Mouse (Mus musculus) ES-Bruce4 (cell line): ENCODE data around the gene Ndrg2. TPM values are rescaled to one million over a fixed set of nuclear protein-coding genes. Genes with fewer than 3 reads are reported as not detected.

Source experiments
- H3K27ac ChIP-seq: 2 replicates; pipeline ENCODE4 v1.5.1; 2012; ENCODE audit warnings: low read length, inconsistent platforms; ENCODE audit not compliant: insufficient read depth
- H3K27me3 ChIP-seq: 2 replicates; pipeline ENCODE4 v1.6.1; 2012; ENCODE audit warnings: mild to moderate bottlenecking, low read length, inconsistent platforms; ENCODE audit not compliant: control insufficient read depth, poor library complexity, insufficient read depth, severe bottlenecking
- H3K36me3 ChIP-seq: 2 replicates; pipeline ENCODE4 v1.6.1; 2012; ENCODE audit warnings: inconsistent platforms, mild to moderate bottlenecking, low read length, moderate library complexity; ENCODE audit not compliant: control insufficient read depth, poor library complexity, insufficient read depth, severe bottlenecking
- H3K4me1 ChIP-seq: one replicate; pipeline ENCODE4 v1.8.1; 2011; ENCODE audit warnings: low read length; ENCODE audit not compliant: control insufficient read depth, insufficient read depth
- H3K4me3 ChIP-seq: 2 replicates; pipeline ENCODE4 v1.5.1; 2011; ENCODE audit warnings: low read depth, mild to moderate bottlenecking, low read length
- H3K9ac ChIP-seq: 2 replicates; pipeline ENCODE4 v1.6.1; 2012; ENCODE audit warnings: low read depth, mild to moderate bottlenecking, inconsistent platforms; ENCODE audit not compliant: poor library complexity, severe bottlenecking
- H3K9me3 ChIP-seq: replicated peaks from 2 replicates; pipeline ENCODE4 v1.6.1; 2012; ENCODE audit warnings: mild to moderate bottlenecking, low read length, inconsistent platforms; ENCODE audit not compliant: control insufficient read depth, poor library complexity, insufficient read depth, severe bottlenecking
- CTCF ChIP-seq: IDR thresholded peaks from one replicate; pipeline ENCODE4 v1.8.1; 2011; ENCODE audit warnings: low read depth, low read length
- EP300 ChIP-seq: IDR thresholded peaks from 2 replicates; pipeline ENCODE4 v1.6.1; 2011; ENCODE audit warnings: low read depth, low read length; ENCODE audit not compliant: insufficient read depth
- POLR2A ChIP-seq: IDR thresholded peaks from one replicate; pipeline ENCODE4 v1.8.1; 2011; ENCODE audit warnings: low read length; ENCODE audit not compliant: insufficient read depth
- polyA plus RNA-seq: library from polyadenylated mRNA; stranded (reverse); fragments of >200 nt; gene quantifications from 2 replicates; pipeline ENCODE4 v1.2.4, GENCODE M21; 2011; ENCODE audit warnings: low read depth; ENCODE audit not compliant: missing spikeins, insufficient read depth, insufficient read length

Gene Ndrg2
- polyA plus RNA-seq, 1 experiment = 30.2 TPM

DNA sequence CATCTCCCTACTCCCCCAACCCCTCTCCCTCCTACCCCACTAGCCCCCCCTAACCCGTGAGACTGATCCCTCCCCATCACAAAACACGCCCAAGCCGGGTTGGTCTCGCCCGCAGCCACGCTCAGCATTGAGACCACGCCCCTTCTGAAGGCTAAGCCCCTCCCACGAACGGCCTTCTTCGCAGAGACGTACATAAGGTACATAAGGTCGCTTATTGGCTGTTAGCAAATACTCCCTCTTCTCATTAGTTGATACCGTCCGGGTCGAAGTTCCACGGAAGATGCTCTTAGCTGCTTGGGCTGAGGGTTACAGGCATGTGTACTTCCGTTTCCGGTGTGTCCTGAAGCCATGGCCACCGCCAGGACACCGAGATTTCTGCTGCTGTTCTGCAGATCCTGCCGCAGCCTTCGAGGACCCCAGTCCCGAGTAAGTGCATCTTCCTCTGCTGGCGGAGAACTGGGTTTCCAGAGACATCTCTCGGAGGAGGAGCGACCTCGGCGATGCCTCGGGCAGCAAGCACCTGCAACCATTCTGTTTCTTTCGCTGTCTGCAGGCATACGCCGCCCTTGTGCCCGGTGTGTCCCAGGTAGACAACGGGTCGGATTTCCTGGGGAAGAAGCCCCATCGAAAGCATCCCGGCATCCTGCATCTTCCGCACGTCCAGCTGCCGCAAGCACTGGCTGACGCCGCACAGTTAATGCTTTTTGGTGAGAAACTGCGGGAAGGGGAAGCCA lies 29.2 kb downstream of the Ndrg2 start, which contains the start of gene Mettl17:
Gene Mettl17, plus strand, starts transcription at position 245 of the 734 bp plus-strand sequence.
- Histone ChIP-seq H3K9me3 (no peaks in the 10 kb centered on the region), H3K4me1 (peaks cover 2% of the 10 kb centered on the region), H3K9ac (peak within 1 kb of the TSS; percentile 75), H3K27me3 (no peaks in the 10 kb centered on the region), H3K4me3 (peak within 1 kb of the TSS; percentile 84), H3K27ac (peak within 1 kb of the TSS; percentile 82), H3K36me3 (peaks cover 28% of the 10 kb centered on the region)
- no peak for TF ChIP-seq CTCF
- TF ChIP-seq POLR2A = no peak
- no peak for TF ChIP-seq EP300

DNA sequence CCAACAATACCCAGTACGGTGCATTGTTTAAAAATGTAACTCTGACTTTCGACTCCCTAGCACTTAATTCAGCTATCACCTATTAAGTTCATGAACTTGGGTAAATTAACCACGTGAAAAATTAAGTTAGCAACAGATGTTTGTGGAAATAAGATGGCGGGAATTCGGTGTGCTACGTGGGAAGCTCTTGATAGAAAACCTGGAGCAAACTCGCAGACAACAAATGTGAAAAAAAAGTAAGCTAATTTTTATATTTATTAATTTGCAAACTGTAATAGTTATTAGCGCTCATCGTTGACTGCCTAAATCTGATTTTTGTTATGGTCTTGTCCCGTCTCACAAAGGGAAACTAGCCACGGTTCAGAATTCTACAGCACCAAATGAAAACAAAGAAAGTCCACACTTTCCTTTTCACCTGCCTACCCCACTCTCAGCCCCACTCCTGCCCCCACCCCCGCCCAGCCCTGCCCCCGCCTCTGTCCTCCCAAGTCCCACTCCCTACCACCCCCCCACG lies 29.9 kb downstream of the Ndrg2 start:
- Histone ChIP-seq H3K4me3 (peak overlapping the region; percentile 36), H3K27me3 (no peaks in the 10 kb centered on the region), H3K4me1 (peaks cover 2% of the 10 kb centered on the region), H3K27ac (peak overlapping the region; percentile 82), H3K9ac (peak overlapping the region; percentile 75), H3K36me3 (peaks cover 21% of the 10 kb centered on the region), H3K9me3 (no peaks in the 10 kb centered on the region)
- TF ChIP-seq CTCF = no peak
- no peak for TF ChIP-seq POLR2A
- TF ChIP-seq EP300 = no peak

DNA sequence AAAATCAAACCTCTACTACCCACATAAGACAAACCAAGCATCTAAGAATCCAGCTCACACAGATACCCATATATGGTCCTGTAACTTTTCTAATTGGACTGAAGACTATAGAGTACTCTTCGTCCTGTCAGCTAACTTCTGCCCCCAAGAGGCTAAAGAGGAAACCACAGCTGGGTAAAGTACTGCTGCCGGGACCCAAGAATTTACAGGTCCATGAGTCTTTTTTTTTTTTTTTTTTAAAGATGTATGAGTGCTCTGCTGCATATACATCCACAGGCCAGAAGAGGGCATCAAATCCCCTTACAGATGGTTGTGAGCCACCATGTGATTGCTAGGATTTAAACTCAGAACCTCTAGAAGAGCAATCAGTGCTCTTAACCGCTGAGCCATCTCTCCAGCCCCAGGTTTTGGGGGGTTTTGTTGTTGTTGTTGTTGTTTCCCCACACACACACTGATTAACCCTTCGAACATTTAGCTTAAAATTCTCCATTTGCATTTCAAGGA lies 30.4 kb downstream of the Ndrg2 start:
- peak overlapping the region; percentile 82 for H3K27ac ChIP-seq
- H3K27me3 ChIP-seq = no peaks in the 10 kb centered on the region
- H3K36me3 ChIP-seq = peaks cover 16% of the 10 kb centered on the region; the same call in 1 of the 2 replicates
- H3K9ac ChIP-seq = peak overlapping the region; percentile 75
- TF ChIP-seq CTCF (no peak), EP300 (no peak), POLR2A (no peak)
- 0 out of 2 replicates have a peak overlapping the region, but pooled peaks have one; percentile 36 for H3K4me3 ChIP-seq
- H3K4me1 ChIP-seq = peaks cover 2% of the 10 kb centered on the region
- no peaks in the 10 kb centered on the region for H3K9me3 ChIP-seq

DNA sequence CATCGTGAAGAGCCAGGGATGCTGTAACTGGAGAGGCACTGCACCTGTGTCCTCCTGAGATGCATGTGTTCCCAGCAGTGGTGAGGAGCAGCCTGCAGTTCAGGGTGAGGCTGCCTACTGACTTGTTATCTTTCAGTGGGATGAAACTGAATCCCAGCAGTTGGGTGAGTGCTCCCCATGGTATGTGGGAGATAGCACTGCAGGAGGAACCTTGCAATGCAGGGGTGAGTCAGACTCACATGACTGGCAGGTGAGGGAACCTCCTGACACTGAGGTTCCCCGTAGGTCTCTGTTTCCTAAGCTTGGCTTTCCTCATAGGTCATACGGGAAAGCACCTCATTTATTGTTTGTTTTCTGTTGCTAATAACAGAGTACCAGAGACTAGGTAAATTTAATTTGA lies 36.4 kb downstream of the Ndrg2 start:
- H3K4me1 ChIP-seq = no peaks in the 10 kb centered on the region
- no peak overlapping the region for H3K9ac ChIP-seq
- TF ChIP-seq CTCF (no peak), POLR2A (no peak), EP300 (no peak)
- no peak overlapping the region for H3K4me3 ChIP-seq
- no peaks in the 10 kb centered on the region for H3K36me3 ChIP-seq
- no peaks in the 10 kb centered on the region for H3K9me3 ChIP-seq
- H3K27me3 ChIP-seq = no peaks in the 10 kb centered on the region
- H3K27ac ChIP-seq = no peak overlapping the region

DNA sequence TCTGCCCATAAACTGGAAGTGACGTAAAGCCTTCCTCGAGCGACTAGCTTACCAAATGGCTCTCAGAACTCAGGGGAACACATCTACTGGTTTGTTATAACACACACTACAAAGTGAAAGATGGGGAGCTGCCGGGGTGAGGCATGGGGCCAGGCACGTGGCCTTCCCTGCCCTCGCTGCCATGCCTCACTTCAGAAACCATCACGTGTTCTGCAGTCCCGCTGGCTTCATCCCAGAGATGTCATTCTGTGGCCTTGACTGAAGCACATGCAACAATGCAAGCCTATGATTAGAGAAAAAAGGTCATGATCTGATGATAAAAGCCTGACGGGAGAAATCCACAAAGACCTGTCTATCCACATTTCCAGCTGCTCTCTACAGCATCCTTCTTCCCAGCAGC lies 42.2 kb downstream of the Ndrg2 start:
- H3K27ac ChIP-seq = no peak overlapping the region
- TF ChIP-seq EP300 (no peak), CTCF (no peak), POLR2A (no peak)
- H3K9me3 ChIP-seq = no peaks in the 10 kb centered on the region
- H3K27me3 ChIP-seq = no peaks in the 10 kb centered on the region
- H3K9ac ChIP-seq = no peak overlapping the region
- H3K36me3 ChIP-seq = no peaks in the 10 kb centered on the region
- H3K4me3 ChIP-seq = no peak overlapping the region
- H3K4me1 ChIP-seq = no peaks in the 10 kb centered on the region

DNA sequence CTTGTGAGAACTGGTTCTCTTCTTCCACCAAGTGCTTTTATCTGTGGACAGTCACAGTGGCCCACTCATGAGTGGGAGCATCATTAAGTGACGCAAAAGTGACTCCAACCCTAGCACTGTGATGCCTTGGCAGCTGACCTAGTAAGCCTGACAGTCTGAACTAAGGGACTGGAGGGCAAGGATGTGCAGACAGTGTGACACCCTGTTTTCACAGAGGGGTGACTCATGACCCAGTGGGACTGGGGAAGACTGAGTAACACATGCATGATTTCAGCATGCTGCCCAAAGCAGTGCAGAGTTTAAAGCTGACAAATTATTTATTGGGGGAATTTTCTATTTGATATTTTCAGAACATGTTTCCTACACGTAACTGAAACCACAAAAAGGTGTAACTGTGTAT lies 43.2 kb downstream of the Ndrg2 start:
- Histone ChIP-seq H3K9me3 (no peaks in the 10 kb centered on the region), H3K27ac (no peak overlapping the region), H3K36me3 (no peaks in the 10 kb centered on the region), H3K4me3 (no peak overlapping the region), H3K27me3 (no peaks in the 10 kb centered on the region), H3K4me1 (no peaks in the 10 kb centered on the region), H3K9ac (no peak overlapping the region)
- TF ChIP-seq POLR2A (no peak), EP300 (no peak), CTCF (no peak)
